Mouse (Mus musculus) ES-E14 (cell line): ENCODE results near the gene Ncapg2.

Source experiments
- CHD2 ChIP-seq: IDR thresholded peaks from 2 replicates; pipeline ENCODE4 v1.6.1; 2014; ENCODE audit warnings: mild to moderate bottlenecking, low read depth, low read length, inconsistent platforms
- HCFC1 ChIP-seq: IDR thresholded peaks from 2 replicates; pipeline ENCODE4 v1.6.1; 2012; ENCODE audit warnings: low read length, inconsistent platforms, borderline replicate concordance; ENCODE audit not compliant: insufficient read depth
- ZC3H11A ChIP-seq: IDR thresholded peaks from 2 replicates; pipeline ENCODE4 v1.6.1; 2012; ENCODE audit warnings: low read depth, mild to moderate bottlenecking, inconsistent platforms, low read length, borderline replicate concordance
- ZNF384 ChIP-seq: IDR thresholded peaks from 2 replicates; pipeline ENCODE4 v1.6.1; 2012; ENCODE audit warnings: low read depth, low read length, inconsistent platforms

DNA sequence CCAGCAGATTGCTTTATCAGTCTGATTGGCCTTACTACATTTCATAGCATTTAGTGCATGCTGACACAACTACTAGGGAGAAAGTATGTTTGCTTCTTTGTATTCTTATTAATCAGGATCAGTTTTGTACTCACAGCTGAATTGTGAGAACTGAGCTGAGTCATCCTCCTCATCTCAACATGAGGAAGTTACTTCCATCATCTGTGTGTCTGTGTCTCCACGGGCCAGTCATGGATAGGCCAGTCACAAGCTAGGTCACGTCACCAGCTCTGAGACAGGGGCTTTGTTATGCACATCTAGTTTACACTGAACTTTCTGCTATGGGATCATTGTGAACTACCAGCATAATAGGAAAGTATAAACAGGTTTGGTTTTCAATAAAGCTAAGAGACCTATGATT, 28.5 kb downstream of the Ncapg2 start:
- TF ChIP-seq CHD2 (no peak), HCFC1 (no peak), ZC3H11A (no peak), ZNF384 (no peak)
